ENCODE assay signal across 8 mouse cellular contexts in genomic region chr3:27710648-27711428, GRCm38 (mm10). TPM values are rescaled to one million over a fixed set of nuclear protein-coding genes. Genes with fewer than 3 reads are reported as not detected.
A peak's percentile ranks its signal among the peaks of the same experiment; 100 is the strongest.
DNase-seq lines count a peak whose midpoint lies in the region; ATAC-seq and TF ChIP-seq lines count a peak whose summit lies in the region.

TSS of gene Fndc3b (minus strand) at chr3:27711307.

- H3K9ac ChIP-seq in ES-E14 (ENCODE audit: insufficient read depth, low read depth, low read length, poor library complexity, severe bottlenecking), result peak within 1 kb of the TSS; percentile 78
- H3K9ac ChIP-seq in lung, embryonic 16.5 days (ENCODE audit: low read length), result peak within 1 kb of the TSS; percentile 99

- H3K4me1 ChIP-seq in ES-E14 (ENCODE audit: control insufficient read depth in 2 of 2, insufficient read depth in 2 of 2, low read length in 2 of 2, poor library complexity in 1 of 2), result peaks cover 2 to 3% of the 10 kb centered on the region in 2 experiments; a peak in 2 of 4 replicates
- H3K4me1 ChIP-seq in cerebellum, adult 2 months (ENCODE audit: control insufficient read depth, insufficient read depth, low read length), result no peaks in the 10 kb centered on the region
- H3K4me1 ChIP-seq in hindbrain, embryonic 10.5 days (replicated peaks), result peaks cover 35% of the 10 kb centered on the region
- peaks cover 21% of the 10 kb centered on the region for H3K4me1 ChIP-seq in lung, embryonic 16.5 days (replicated peaks; ENCODE audit: control insufficient read depth, insufficient read depth, low read length)
- H3K4me1 ChIP-seq in thymus, adult 2 months (replicated peaks; ENCODE audit: control insufficient read depth, insufficient read depth, low read length), result peaks cover 4% of the 10 kb centered on the region; the same call in 1 of the 2 replicates

- H3K4me3 ChIP-seq in ES-E14 (ENCODE audit: insufficient read depth in 1 of 2, low read depth in 1 of 2, low read length in 2 of 2, poor library complexity in 1 of 2, severe bottlenecking in 1 of 2), result peak within 1 kb of the TSS; percentile 86 to 95
- H3K4me3 ChIP-seq in cerebellum, adult 2 months (replicated peaks; ENCODE audit: insufficient read depth, low read depth, low read length), result peak within 1 kb of the TSS; percentile 86
- peak within 1 kb of the TSS; percentile 75 for H3K4me3 ChIP-seq in hindbrain, embryonic 10.5 days
- peak within 1 kb of the TSS; percentile 95 for H3K4me3 ChIP-seq in lung, embryonic 16.5 days (ENCODE audit: low read length)
- peak within 1 kb of the TSS; percentile 73 for H3K4me3 ChIP-seq in thymus, adult 2 months (ENCODE audit: control insufficient read depth, insufficient read depth, low read length)

- peak within 1 kb of the TSS; percentile 41; the same call in 1 of the 2 replicates for H3K27ac ChIP-seq in ES-E14 (ENCODE audit: insufficient read depth, low read depth, low read length, poor library complexity, severe bottlenecking)
- no peak within 1 kb of the TSS for H3K27ac ChIP-seq in cerebellum, adult 2 months (ENCODE audit: insufficient read depth, low read length)
- H3K27ac ChIP-seq in hindbrain, embryonic 10.5 days, result peak within 1 kb of the TSS; percentile 96
- H3K27ac ChIP-seq in lung, embryonic 16.5 days (ENCODE audit: low read length), result peak within 1 kb of the TSS; percentile 99
- H3K27ac ChIP-seq in thymus, adult 2 months (ENCODE audit: control insufficient read depth, insufficient read depth, low read length), result no peak within 1 kb of the TSS

- 1% methylated on average over 89 of the region's 90 CpGs for WGBS in cerebellum, adult 2 months
- under 1% methylated on average over 90 of the region's 90 CpGs for WGBS in hindbrain, embryonic 10.5 days
- under 1% methylated on average over 79 of the region's 90 CpGs for WGBS in lung, embryonic 16.5 days
- under 1% methylated on average over 88 of the region's 90 CpGs for WGBS in thymus, adult 2 months

- peak within 1 kb of the TSS; percentile 73 for H3K4me2 ChIP-seq in lung, embryonic 16.5 days (ENCODE audit: low read depth, low read length)

- peak; percentile 89 for ATAC-seq in lung, embryonic 16.5 days (ENCODE audit: low read depth)

- H3K9me3 ChIP-seq in ES-E14 (ENCODE audit: control insufficient read depth, insufficient read depth, low read depth, low read length), result no peaks in the 10 kb centered on the region
- H3K9me3 ChIP-seq in hindbrain, embryonic 10.5 days, result no peaks in the 10 kb centered on the region
- H3K9me3 ChIP-seq in lung, embryonic 16.5 days (ENCODE audit: control insufficient read depth, low read length), result no peaks in the 10 kb centered on the region

- no peaks in the 10 kb centered on the region for H3K36me3 ChIP-seq in ES-E14 (ENCODE audit: control insufficient read depth, insufficient read depth, low read length, poor library complexity, severe bottlenecking)
- H3K36me3 ChIP-seq in hindbrain, embryonic 10.5 days, result no peaks in the 10 kb centered on the region
- H3K36me3 ChIP-seq in lung, embryonic 16.5 days (ENCODE audit: control insufficient read depth, insufficient read depth, low read length), result no peaks in the 10 kb centered on the region
- no peaks in the 10 kb centered on the region for H3K36me3 ChIP-seq in thymus, adult 2 months (ENCODE audit: control insufficient read depth, insufficient read depth, low read length)

- in situ Hi-C loops in ES-E14 (cut with MboI; ENCODE audit: low sequenced_read_pairs in 2 of 2, unreplicated experiment in 2 of 2), result no loop called here

- H3K27me3 ChIP-seq in cerebellum, adult 2 months (ENCODE audit: control insufficient read depth, insufficient read depth, low read length), result no peaks in the 10 kb centered on the region
- H3K27me3 ChIP-seq in hindbrain, embryonic 10.5 days (ENCODE audit: insufficient read depth, poor library complexity, severe bottlenecking), result peaks cover 4% of the 10 kb centered on the region; the same call in 1 of the 2 replicates
- no peaks in the 10 kb centered on the region for H3K27me3 ChIP-seq in lung, embryonic 16.5 days (ENCODE audit: control insufficient read depth, insufficient read depth, low read depth, low read length)
- H3K27me3 ChIP-seq in thymus, adult 2 months (ENCODE audit: control insufficient read depth, insufficient read depth, low read length), result peaks cover 13% of the 10 kb centered on the region

- TF ChIP-seq POLR2A in cerebellum, adult 2 months (IDR thresholded peaks at IDR 0.05; ENCODE audit: borderline replicate concordance, insufficient read depth, low read length), result peak; percentile 39; the same call in 1 of the 2 replicates
- TF ChIP-seq POLR2A in thymus, adult 2 months (IDR thresholded peaks at IDR 0.05; ENCODE audit: control insufficient read depth, extremely low read depth, insufficient read depth, low read length, poor library complexity), result no peak

- no peak for TF ChIP-seq CTCF in cerebellum, adult 2 months (IDR thresholded peaks at IDR 0.05; ENCODE audit: borderline replicate concordance, insufficient read depth, low read depth, low read length)
- no peak for TF ChIP-seq CTCF in thymus, adult 2 months (IDR thresholded peaks at IDR 0.05; ENCODE audit: borderline replicate concordance, control insufficient read depth, extremely low read depth, insufficient read depth, low read length, poor library complexity)

- peak; percentile 88 for DNase-seq in ES-E14 (ENCODE audit: low read depth, low spot score)
- DNase-seq in cerebellum, adult 2 months, result peak; percentile 87
- peak; percentile 90 to 96 for DNase-seq in frontal cortex, adult 2 months (ENCODE audit: extremely low spot score in 1 of 2, low spot score in 1 of 2)
- DNase-seq in hindbrain, embryonic 10.5 days (ENCODE audit: low spot score), result peak; percentile 94
- peak; percentile 95 for DNase-seq in layer of hippocampus, adult 9-11 months
- peak; percentile 88 for DNase-seq in ovary, adult 18-20 months (ENCODE audit: low spot score)
- peak; percentile 86 for DNase-seq in thymus, adult 2 months

TF ChIP-seq in ES-E14, 5 proteins besides CTCF, POLR2A, EP300 and RAD21:
- TF ChIP-seq CHD2 (IDR thresholded peaks at IDR 0.05; ENCODE audit: low read depth, low read length) (0 out of 2 replicates have a peak, but pooled peaks have one; percentile 38), ZC3H11A (IDR thresholded peaks at IDR 0.05; ENCODE audit: borderline replicate concordance, low read depth, low read length) (no peak), MAFK (IDR thresholded peaks at IDR 0.05; ENCODE audit: insufficient read depth, low read depth, low read length) (no peak), HCFC1 (IDR thresholded peaks at IDR 0.05; ENCODE audit: borderline replicate concordance, insufficient read depth, low read length) (0 out of 2 replicates have a peak, but pooled peaks have one; percentile 4), ZNF384 (IDR thresholded peaks at IDR 0.05; ENCODE audit: low read depth, low read length) (no peak)

RNA-seq across cellular contexts. Expression of gene Fndc3b, which starts in this region (rescaled TPM):
- 9.7 and 16.6 TPM in 2 replicates for total RNA-seq in ES-E14 (2012; rRNA removed)
- polyA plus RNA-seq in cerebellum, adult 2 months (2012; rRNA removed), result 4.1 and 5.3 TPM in 2 replicates
- 8.4 and 9.3 TPM in 2 replicates for polyA plus RNA-seq in frontal cortex, adult 2 months (2012; rRNA removed)
- polyA plus RNA-seq in hindbrain, embryonic 10.5 days (2016; fragmentation: Nextera tagmentation; extraction: Ambion mirVana), result 9.4 and 11.2 TPM in 2 replicates
- 36.3 and 36.9 TPM in 2 replicates for polyA plus RNA-seq in lung, embryonic 16.5 days (2015; fragmentation: Nextera tagmentation; extraction: Ambion mirVana)
- 3.8 and 4.7 TPM in 2 replicates for polyA plus RNA-seq in thymus, adult 2 months (2012; rRNA removed)

Comparison
In these comparisons a context has a peak if more than half of its experiments do, and no peak if none do; other contexts are left out.
1. H3K27ac ChIP-seq: peak in ES-E14 (single experiment), hindbrain, embryonic 10.5 days (single experiment) and lung, embryonic 16.5 days (single experiment); none in cerebellum, adult 2 months (single experiment) and thymus, adult 2 months (single experiment).
2. Peak in every context shown above with its lines, with median percentiles within 50 percentile points of each other: DNase-seq and H3K4me3 ChIP-seq.